Mouse (Mus musculus) testis, adult 2 months (tissue): ENCODE measurements around the gene Ppp1r26.

ENCODE experiments used
- CTCF ChIP-seq: fragments of 200-500 bp; IDR thresholded peaks from 2 replicates; pipeline ENCODE4 v1.5.1; 2012; ENCODE audit warnings: low read depth, mild to moderate bottlenecking, inconsistent platforms, low read length, moderate library complexity; ENCODE audit not compliant: control insufficient read depth, insufficient read depth, insufficient replicate concordance
- POLR2A ChIP-seq: fragments of 200-500 bp; IDR thresholded peaks from 2 replicates; pipeline ENCODE4 v1.6.1; 2012; ENCODE audit warnings: low read depth, mild to moderate bottlenecking, inconsistent platforms, low read length, moderate library complexity; ENCODE audit not compliant: control insufficient read depth

DNA sequence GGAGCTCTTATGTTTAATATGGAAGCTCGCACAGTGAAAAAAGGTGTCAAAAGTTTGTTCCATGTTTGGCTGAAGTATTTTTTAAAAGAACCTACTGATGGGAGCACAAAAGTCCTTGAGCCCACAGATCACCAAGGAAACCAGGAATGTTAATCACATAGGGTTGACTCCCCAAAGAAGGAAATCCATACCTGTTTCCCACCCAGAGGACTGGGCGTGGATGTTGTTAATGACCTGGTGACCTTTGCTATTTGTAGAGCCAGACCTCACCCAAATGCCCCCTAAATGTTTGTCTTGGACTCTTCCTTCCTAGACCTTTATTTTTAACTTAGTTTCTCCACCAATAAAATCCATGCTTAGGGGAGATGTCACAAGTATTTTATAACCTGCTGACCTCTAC lies 24.0 kb downstream of the Ppp1r26 start:
- TF ChIP-seq CTCF (no peak), POLR2A (no peak)
